Mouse (Mus musculus) gastrocnemius, postnatal 14 days (tissue): ENCODE data around the gene Eif2ak4. TPM values are rescaled to one million over a fixed set of nuclear protein-coding genes. Genes with fewer than 3 reads are reported as not detected.

Source experiments
- DNase-seq: peaks from one replicate; pipeline ENCODE4 v3.0.0; 2021; ENCODE audit warnings: mixed read lengths
- intact Hi-C: fragments of 180-260 bp; cut with DNase I; formaldehyde crosslinking; loops from one replicate; pipeline ENCODE4 v1.15.1; 2025; ENCODE audit warnings: low total_unique reads
- long read RNA-seq, 2 experiments: library from polyadenylated mRNA; stranded (forward); transcript quantifications; one replicate each; pipeline ENCODE4 v2.0.0; 2021
- total RNA-seq, 2 experiments: library from RNA; stranded (reverse); gene quantifications; 2 replicates each; pipeline ENCODE4 v1.2.3; 2021

Gene Eif2ak4
- 1 to 10 TPM; 4.0 to 6.2 TPM for total RNA-seq
- long read RNA-seq, experiment 1, full-length matches to known transcripts = 1 of 2 reads
- long read RNA-seq, experiment 1, partial matches to known transcripts = 1 of 2 reads
- long read RNA-seq, experiment 1, other reads (novel, unspliced or antisense) = 0 of 2 reads
- long read RNA-seq, experiment 2, full-length matches to known transcripts = 1 of 3 reads
- long read RNA-seq, experiment 2, partial matches to known transcripts = 0 of 3 reads
- long read RNA-seq, experiment 2, other reads (novel, unspliced or antisense) = 2 of 3 reads

- DNase-seq = peak; percentile 97
- intact Hi-C loops = no loop called here
These were observed at the start of gene Eif2ak4 for GRCm38 (mm10) chr2:118388341-118389335. Eif2ak4 (plus strand) TSS chr2:118388618.

- no peak for DNase-seq
- intact Hi-C loops = no loop called here
These were observed 47.1 kb upstream of the Eif2ak4 start for GRCm38 (mm10) chr2:118341295-118341694.

- intact Hi-C loops = no loop called here
- DNase-seq = no peak
These were observed 44.5 kb upstream of the Eif2ak4 start for GRCm38 (mm10) chr2:118343897-118344296.

- no peak for DNase-seq
- intact Hi-C loops = no loop called here
These were observed 42.9 kb upstream of the Eif2ak4 start for GRCm38 (mm10) chr2:118345535-118345934.

- intact Hi-C loops = no loop called here
- DNase-seq = no peak
These were observed 34.9 kb upstream of the Eif2ak4 start for GRCm38 (mm10) chr2:118353498-118353897.

GRCm38 (mm10) chr2:118353916-118354403 is 34.5 kb upstream of the Eif2ak4 start:
- no peak for DNase-seq

GRCm38 (mm10) chr2:118355138-118355719 is 33.2 kb upstream of the Eif2ak4 start:
- DNase-seq = no peak
- intact Hi-C loops = no loop called here

More at GRCm38 (mm10) chr2:118353916-118354403, 34.5 kb upstream of the Eif2ak4 start:
- intact Hi-C loops = no loop called here

- no peak for DNase-seq
- intact Hi-C loops = no loop called here
These were observed 16.6 kb upstream of the Eif2ak4 start for GRCm38 (mm10) chr2:118371841-118372240.

- DNase-seq = no peak
- intact Hi-C loops = no loop called here
These were observed 15.9 kb upstream of the Eif2ak4 start for GRCm38 (mm10) chr2:118372561-118372900.

- DNase-seq = peak; percentile 22
- intact Hi-C loops = no loop called here
These were observed 15.4 kb upstream of the Eif2ak4 start, which contains the start of gene Gpr176 for GRCm38 (mm10) chr2:118372901-118373571. Gpr176 (minus strand) TSS chr2:118373419.

- intact Hi-C loops = no loop called here
- peak; percentile 65 for DNase-seq
These were observed 14.7 kb upstream of the Eif2ak4 start for GRCm38 (mm10) chr2:118373572-118374279.

- intact Hi-C loops = no loop called here
- DNase-seq = no peak
These were observed 12.9 kb upstream of the Eif2ak4 start for GRCm38 (mm10) chr2:118375522-118375921.

- intact Hi-C loops = no loop called here
- no peak for DNase-seq
These were observed 12.5 kb upstream of the Eif2ak4 start for GRCm38 (mm10) chr2:118375931-118376330.

- no peak for DNase-seq
- intact Hi-C loops = no loop called here
These were observed 8.7 kb upstream of the Eif2ak4 start for GRCm38 (mm10) chr2:118379756-118380155.

GRCm38 (mm10) chr2:118383387-118383786 is 5.0 kb upstream of the Eif2ak4 start:
- DNase-seq = no peak
- intact Hi-C loops = no loop called here

GRCm38 (mm10) chr2:118389569-118389968 is 1.2 kb downstream of the Eif2ak4 start:
- DNase-seq = no peak
- intact Hi-C loops = no loop called here

GRCm38 (mm10) chr2:118390072-118390471 is 1.7 kb downstream of the Eif2ak4 start:
- DNase-seq = no peak
- intact Hi-C loops = no loop called here

- no peak for DNase-seq
- intact Hi-C loops = no loop called here
These were observed 2.8 kb downstream of the Eif2ak4 start for GRCm38 (mm10) chr2:118391201-118391600.

GRCm38 (mm10) chr2:118399751-118400150 is 11.3 kb downstream of the Eif2ak4 start:
- intact Hi-C loops = no loop called here
- DNase-seq = no peak
